ENCODE assay signal across 9 mouse cellular contexts in genomic region chr14:75454716-75455115, GRCm38 (mm10). TPM values are rescaled to one million over a fixed set of nuclear protein-coding genes. Genes with fewer than 3 reads are reported as not detected.
DNase-seq lines count a peak whose midpoint lies in the region; ATAC-seq lines count a peak whose summit lies in the region.
"Had no signal": no experiment of that assay in that cellular context is flagged by ENCODE, and none has a peak within 500 bp of the region (broad histone marks: within the 10 kb centered on the region; RNA-seq: fewer than 3 reads in every experiment).

No protein-coding gene starts in this region.

- no peaks in the 10 kb centered on the region for H3K9me3 ChIP-seq in limb, embryonic 10.5 days (replicated peaks)
- no peaks in the 10 kb centered on the region for H3K9me3 ChIP-seq in heart, embryonic 12.5 days (replicated peaks)

- H3K4me1 ChIP-seq in limb, embryonic 10.5 days: peaks cover 26% of the 10 kb centered on the region
- H3K4me1 ChIP-seq in heart, embryonic 12.5 days (replicated peaks): peaks cover 23% of the 10 kb centered on the region

- H3K36me3 ChIP-seq in limb, embryonic 10.5 days: no peaks in the 10 kb centered on the region
- H3K36me3 ChIP-seq in heart, embryonic 12.5 days: no peaks in the 10 kb centered on the region

- H3K4me2 ChIP-seq in heart, embryonic 12.5 days: no peak overlapping the region

- no peak overlapping the region for H3K9ac ChIP-seq in heart, embryonic 12.5 days

- H3K27ac ChIP-seq in limb, embryonic 10.5 days: no peak overlapping the region
- no peak overlapping the region for H3K27ac ChIP-seq in heart, embryonic 12.5 days (ENCODE audit: poor library complexity, severe bottlenecking)

- WGBS in limb, embryonic 10.5 days: 16% methylated on average over 4 of the region's 4 CpGs
- WGBS in heart, embryonic 12.5 days: 9% methylated on average over 4 of the region's 4 CpGs

- no peak for ATAC-seq in erythroid progenitor cell, adult 5-6 weeks (replicated peaks; ENCODE audit: low FRiP score, poor library complexity, severe bottlenecking)
- ATAC-seq in heart, embryonic 12.5 days (ENCODE audit: insufficient number of reproducible peaks, low FRiP score): no peak

- peak; percentile 59 for DNase-seq in adrenal gland, postnatal 10 days
- DNase-seq in adrenal gland, adult 18-20 months (ENCODE audit: low spot score in 2 of 2): no peak
- peak; percentile 52 to 56 for DNase-seq in right cerebral cortex, postnatal 10 days (ENCODE audit: low spot score in 2 of 2)
- DNase-seq in right cerebral cortex, postnatal 4 days: no peak
- DNase-seq in limb, embryonic 10.5 days (ENCODE audit: low spot score): peak; percentile 57
- peak; percentile 48 for DNase-seq in testis, postnatal 10 days (ENCODE audit: low spot score)

- H3K27me3 ChIP-seq in limb, embryonic 10.5 days (ENCODE audit: low read depth, poor library complexity, severe bottlenecking): peaks cover 31% of the 10 kb centered on the region; the same call in 1 of the 2 replicates
- peaks cover 9% of the 10 kb centered on the region; the same call in 1 of the 2 replicates for H3K27me3 ChIP-seq in heart, embryonic 12.5 days (replicated peaks)

- H3K4me3 ChIP-seq in limb, embryonic 10.5 days: no peak overlapping the region
- no peak overlapping the region for H3K4me3 ChIP-seq in heart, embryonic 12.5 days

RNA-seq across cellular contexts. Expression of gene Siah3, which starts 1.1 kb away (rescaled TPM):
- under 1 TPM; 0.27 to 0.63 TPM for total RNA-seq in adrenal gland, postnatal 10 days (2021)
- under 1 TPM in 1 of 2 experiments, not detected in 1; 0.13 TPM for total RNA-seq in adrenal gland, adult 18-20 months (2021)
- not detected in 2 replicates for polyA plus RNA-seq in limb, embryonic 10.5 days (2016; fragmentation: Nextera tagmentation; extraction: Ambion mirVana)
- total RNA-seq in erythroid progenitor cell, adult 5-6 weeks (2015; ENCODE audit: low replicate concordance): not detected in 2 replicates
- not detected in 2 replicates for total RNA-seq in erythroid progenitor cell, adult 5-6 weeks (2017; ENCODE audit: low replicate concordance)
- polyA plus RNA-seq in heart, embryonic 12.5 days (2016; fragmentation: Nextera tagmentation; extraction: Ambion mirVana): 0.05 TPM in 1 of 2 replicates, not detected in the other
- polyA plus RNA-seq: C2C12 had no signal

Comparison
In these comparisons a context has a peak if more than half of its experiments do, and no peak if none do; other contexts are left out.
1. DNase-seq: peak in adrenal gland, postnatal 10 days (single experiment), right cerebral cortex, postnatal 10 days (2 of 2), limb, embryonic 10.5 days (single experiment) and testis, postnatal 10 days (single experiment); none in adrenal gland, adult 18-20 months (0 of 2) and right cerebral cortex, postnatal 4 days (single experiment).